Mouse (Mus musculus) telencephalon, adult 2 months (tissue): Measurements from ENCODE around the gene D430019H16Rik.

ENCODE experiments used
- DNase-seq: peaks from one replicate; pipeline ENCODE4 v3.0.0-alpha.2; 2011; ENCODE audit warnings: low read depth, low spot score

The D430019H16Rik gene

GRCm38 (mm10) chr12:105537162-105537561 is 83.5 kb downstream of the D430019H16Rik start:
- DNase-seq: no peak

- DNase-seq: no peak
Measured at GRCm38 (mm10) chr12:105539649-105540048, 86.0 kb downstream of the D430019H16Rik start.

GRCm38 (mm10) chr12:105541590-105542402 is 88.1 kb downstream of the D430019H16Rik start:
- no peak for DNase-seq

DNA sequence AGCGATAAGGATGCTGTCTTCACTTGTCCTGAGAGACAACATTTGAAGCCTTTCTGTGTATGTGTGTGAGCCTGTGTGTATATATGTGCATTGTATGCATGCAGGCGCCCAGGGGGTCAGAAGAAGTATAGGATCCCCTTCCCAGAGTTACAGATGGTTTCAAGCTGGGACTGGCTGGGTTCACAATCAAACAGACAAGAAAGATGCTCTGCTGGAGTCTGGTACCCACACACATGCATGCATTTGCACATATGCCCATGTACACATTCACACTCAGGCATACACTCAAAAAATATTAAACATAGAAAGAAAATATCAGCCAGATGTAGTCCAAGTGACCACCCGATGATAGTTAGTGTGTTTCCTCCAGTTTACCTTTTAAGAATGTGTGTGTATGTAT is 88.9 kb downstream of the D430019H16Rik start:
- no peak for DNase-seq
